Mouse (Mus musculus): ENCODE data around the gene Parp1.

Parp1 gene

GRCm38 (mm10) chr1:180568761-180569452 lies at the start of gene Parp1:
TSS of gene Parp1 (plus strand) at chr1:180568924.
- peak; percentile 95 to 99 for DNase-seq

GRCm38 (mm10) chr1:180519520-180519919 lies 49.2 kb upstream of the Parp1 start:
- no peak for DNase-seq

GRCm38 (mm10) chr1:180520190-180520589 lies 48.5 kb upstream of the Parp1 start:
- no peak for DNase-seq

GRCm38 (mm10) chr1:180523320-180523719 lies 45.4 kb upstream of the Parp1 start:
- no peak for DNase-seq

- no peak for DNase-seq
Measured at GRCm38 (mm10) chr1:180525301-180525700, 43.4 kb upstream of the Parp1 start.

- DNase-seq: no peak
Measured at GRCm38 (mm10) chr1:180529847-180530246, 38.9 kb upstream of the Parp1 start.

GRCm38 (mm10) chr1:180530457-180531263 lies 38.1 kb upstream of the Parp1 start:
- no peak for DNase-seq

- no peak for DNase-seq
Measured at GRCm38 (mm10) chr1:180532671-180533070, 36.1 kb upstream of the Parp1 start.

- no peak for DNase-seq
Measured at GRCm38 (mm10) chr1:180536719-180537118, 32.0 kb upstream of the Parp1 start.

- peak; percentile 39 to 49 for DNase-seq
Measured at GRCm38 (mm10) chr1:180541251-180541650, 27.5 kb upstream of the Parp1 start.

GRCm38 (mm10) chr1:180541883-180542711 lies 26.6 kb upstream of the Parp1 start:
- no peak for DNase-seq

- DNase-seq: no peak
Measured at GRCm38 (mm10) chr1:180542712-180543371, 25.9 kb upstream of the Parp1 start.

- DNase-seq: peak in 1 of 2 experiments; percentile 26
Measured at GRCm38 (mm10) chr1:180545918-180546545, 22.7 kb upstream of the Parp1 start.

- DNase-seq: no peak
Measured at GRCm38 (mm10) chr1:180546798-180547750, 21.6 kb upstream of the Parp1 start.

GRCm38 (mm10) chr1:180547751-180548669 lies 20.7 kb upstream of the Parp1 start:
- peak; percentile 30 to 35 for DNase-seq

- DNase-seq: no peak
Measured at GRCm38 (mm10) chr1:180549539-180550308, 19.0 kb upstream of the Parp1 start.

- DNase-seq: no peak
Measured at GRCm38 (mm10) chr1:180550770-180551169, 18.0 kb upstream of the Parp1 start.

GRCm38 (mm10) chr1:180556899-180557298 lies 11.8 kb upstream of the Parp1 start:
- no peak for DNase-seq

- no peak for DNase-seq
Measured at GRCm38 (mm10) chr1:180559454-180559853, 9.3 kb upstream of the Parp1 start.
